Mouse (Mus musculus): ENCODE measurements around the gene Enpp3. TPM values are rescaled to one million over a fixed set of nuclear protein-coding genes. Genes with fewer than 3 reads are reported as not detected.
A peak's percentile ranks its signal among the peaks of the same experiment; 100 is the strongest.

Enpp3 gene
- polyA plus RNA-seq, 1 experiment: 5.0 TPM

DNA sequence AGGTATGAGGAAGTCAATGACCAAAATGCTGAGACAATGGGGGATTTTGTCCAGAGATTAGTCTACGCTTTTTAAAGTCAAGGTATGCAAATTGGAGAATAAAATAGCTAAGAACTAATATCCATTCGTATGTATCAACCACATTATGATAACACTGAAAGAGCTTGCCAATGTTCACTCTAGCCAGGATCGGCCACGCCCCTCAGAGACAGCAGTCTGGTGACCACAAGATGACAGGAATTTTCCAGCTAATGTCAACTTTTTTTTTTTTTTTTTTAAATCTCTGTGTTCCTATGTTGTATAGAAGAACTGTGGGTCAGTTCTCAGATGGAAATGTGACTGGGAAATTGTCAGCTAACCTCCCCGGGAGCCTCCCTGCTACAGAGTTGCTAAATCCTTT, 12.2 kb downstream of the Enpp3 start:
- Histone ChIP-seq H3K27ac (replicated peaks; ENCODE audit: low read depth, low read length) (no peak overlapping the region), H3K4me3 (ENCODE audit: insufficient read depth, low read depth, low read length) (no peak overlapping the region), H3K4me1 (ENCODE audit: control insufficient read depth, insufficient read depth, insufficient read length, low read length) (peaks cover 3% of the 10 kb centered on the region; the same call in 1 of the 2 replicates)

GRCm38 (mm10) chr10:24828136-24828535, 14.5 kb downstream of the Enpp3 start:
- no peak overlapping the region for H3K4me3 ChIP-seq (ENCODE audit: insufficient read depth, low read depth, low read length)
- H3K27ac ChIP-seq (replicated peaks; ENCODE audit: low read depth, low read length): no peak overlapping the region
- peaks cover 3% of the 10 kb centered on the region; the same call in 1 of the 2 replicates for H3K4me1 ChIP-seq (ENCODE audit: control insufficient read depth, insufficient read depth, insufficient read length, low read length)

DNA sequence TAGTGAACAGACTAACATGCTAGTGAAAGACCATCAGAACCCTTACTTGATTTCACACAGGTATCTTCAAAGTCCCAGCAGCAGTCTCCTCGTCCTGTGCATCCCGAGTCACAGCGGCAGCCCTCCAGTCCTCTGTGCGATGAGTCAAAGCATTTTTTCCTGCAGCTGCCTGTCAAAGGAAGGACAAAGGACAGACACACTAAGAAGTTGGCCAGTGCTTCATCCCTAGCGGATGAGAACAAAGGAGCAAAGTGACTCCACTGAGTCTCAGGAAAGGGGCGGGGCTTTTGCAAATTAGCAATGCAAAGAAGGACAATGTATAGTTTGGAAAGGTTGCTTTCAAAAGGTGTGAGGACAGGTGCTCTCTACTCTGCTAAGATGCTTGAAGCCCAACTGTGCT, 16.5 kb downstream of the Enpp3 start:
- Histone ChIP-seq H3K27ac (replicated peaks; ENCODE audit: low read depth, low read length) (no peak overlapping the region), H3K4me3 (ENCODE audit: insufficient read depth, low read depth, low read length) (no peak overlapping the region), H3K4me1 (ENCODE audit: control insufficient read depth, insufficient read depth, insufficient read length, low read length) (peaks cover 3% of the 10 kb centered on the region; the same call in 1 of the 2 replicates)

- no peak overlapping the region for H3K4me3 ChIP-seq (ENCODE audit: insufficient read depth, low read depth, low read length)
- peaks cover 3% of the 10 kb centered on the region; the same call in 1 of the 2 replicates for H3K4me1 ChIP-seq (ENCODE audit: control insufficient read depth, insufficient read depth, insufficient read length, low read length)
- H3K27ac ChIP-seq (replicated peaks; ENCODE audit: low read depth, low read length): no peak overlapping the region
Observed at GRCm38 (mm10) chr10:24825456-24826081, 17.1 kb downstream of the Enpp3 start.

DNA sequence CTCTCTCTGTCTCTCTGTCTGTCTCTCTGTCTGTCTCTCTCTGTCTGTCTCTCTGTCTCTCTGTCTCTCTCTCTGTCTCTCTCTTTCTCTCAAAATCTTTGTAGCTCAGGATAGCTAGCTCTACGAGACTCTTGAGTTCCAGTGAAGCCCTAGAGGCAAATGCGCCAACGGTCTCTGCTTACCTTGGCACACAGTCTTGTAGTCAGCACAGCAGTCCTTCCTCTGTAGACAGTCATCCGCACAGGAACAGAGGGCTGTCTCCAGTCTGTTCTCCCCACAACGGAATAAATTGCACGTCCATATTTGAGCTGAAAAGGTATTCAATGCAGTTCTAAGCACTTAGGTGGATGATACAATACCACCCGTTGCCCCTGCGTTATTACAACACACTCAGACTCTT, 18.0 kb downstream of the Enpp3 start:
- Histone ChIP-seq H3K4me1 (ENCODE audit: control insufficient read depth, insufficient read depth, insufficient read length, low read length) (peaks cover 3% of the 10 kb centered on the region; the same call in 1 of the 2 replicates), H3K4me3 (ENCODE audit: insufficient read depth, low read depth, low read length) (no peak overlapping the region), H3K27ac (replicated peaks; ENCODE audit: low read depth, low read length) (no peak overlapping the region)

DNA sequence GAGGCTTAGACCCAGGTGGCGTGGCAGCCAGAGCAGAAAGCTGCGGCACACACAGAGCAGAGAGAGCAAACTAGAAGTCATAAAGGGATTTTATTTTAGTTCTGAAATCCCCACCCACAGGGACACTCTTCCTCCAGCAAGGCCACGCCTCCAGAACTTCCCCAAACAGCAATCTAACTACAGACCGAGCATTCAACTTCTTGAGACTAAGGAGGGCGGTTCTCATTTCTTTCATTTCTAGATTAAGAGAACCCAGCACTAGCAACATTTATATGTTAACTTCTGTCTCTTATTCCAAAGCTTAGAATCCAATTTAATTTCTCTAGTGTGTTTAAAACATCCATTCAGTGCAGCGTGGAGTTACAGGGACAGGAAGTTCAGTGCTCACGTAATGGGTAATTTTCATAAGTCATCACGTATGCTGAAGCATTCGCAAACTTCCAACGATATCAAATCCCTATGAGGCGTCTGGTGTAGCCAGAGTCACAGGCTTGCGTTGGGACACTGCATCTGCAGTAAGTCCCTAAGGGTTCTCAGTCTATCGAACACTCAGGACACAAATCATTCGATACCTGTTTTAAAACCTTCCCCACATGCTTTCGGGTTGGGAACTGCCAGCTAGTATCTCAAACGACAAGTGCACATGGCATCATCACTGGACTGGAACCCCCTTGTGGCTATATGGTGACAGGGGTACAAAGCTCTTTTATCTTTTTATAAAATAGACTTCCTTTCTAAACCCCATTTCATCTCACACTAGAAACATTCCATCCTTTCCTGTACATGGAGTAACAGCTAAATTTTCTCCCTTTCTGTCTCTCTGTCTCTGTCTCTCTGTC, 18.7 kb downstream of the Enpp3 start:
- H3K4me3 ChIP-seq (ENCODE audit: insufficient read depth, low read depth, low read length): peak overlapping the region; percentile 43

DNA sequence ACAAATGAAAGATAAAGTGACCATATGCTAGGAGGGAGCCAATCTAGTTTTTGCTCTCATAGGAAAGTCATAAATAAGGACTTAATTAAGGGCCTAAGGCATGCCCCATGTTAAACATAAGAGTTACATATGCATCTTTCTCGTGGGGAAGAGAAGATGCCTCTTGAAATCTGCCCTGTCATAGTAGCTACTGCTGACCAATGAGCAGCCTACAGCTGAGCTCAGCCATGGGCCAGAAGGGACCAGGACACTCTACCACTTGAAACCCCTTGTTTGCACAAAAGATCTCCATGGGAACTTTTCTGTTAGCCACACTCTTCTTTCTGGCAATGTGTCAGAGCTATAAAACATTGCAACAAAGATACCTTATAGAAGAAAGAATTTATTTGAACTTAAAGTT, 19.4 kb downstream of the Enpp3 start:
- H3K4me3 ChIP-seq (ENCODE audit: insufficient read depth, low read depth, low read length): peak overlapping the region; percentile 43; the same call in 1 of the 2 replicates
- peaks cover 3% of the 10 kb centered on the region; the same call in 1 of the 2 replicates for H3K4me1 ChIP-seq (ENCODE audit: control insufficient read depth, insufficient read depth, insufficient read length, low read length)
- no peak overlapping the region; the same call in 1 of the 2 replicates for H3K27ac ChIP-seq (replicated peaks; ENCODE audit: low read depth, low read length)

More for the DNA sequence above, 18.7 kb downstream of the Enpp3 start:
- Histone ChIP-seq H3K4me1 (ENCODE audit: control insufficient read depth, insufficient read depth, insufficient read length, low read length) (peaks cover 3% of the 10 kb centered on the region; the same call in 1 of the 2 replicates), H3K27ac (replicated peaks; ENCODE audit: low read depth, low read length) (peak overlapping the region; percentile 39)

- no peak overlapping the region for H3K27ac ChIP-seq (replicated peaks; ENCODE audit: low read depth, low read length)
Observed at GRCm38 (mm10) chr10:24822842-24823241, 19.8 kb downstream of the Enpp3 start.

GRCm38 (mm10) chr10:24821990-24822676, 20.5 kb downstream of the Enpp3 start:
- no peak overlapping the region for H3K27ac ChIP-seq (replicated peaks; ENCODE audit: low read depth, low read length)
- peaks cover 3% of the 10 kb centered on the region; the same call in 1 of the 2 replicates for H3K4me1 ChIP-seq (ENCODE audit: control insufficient read depth, insufficient read depth, insufficient read length, low read length)
- no peak overlapping the region for H3K4me3 ChIP-seq (ENCODE audit: insufficient read depth, low read depth, low read length)

More at GRCm38 (mm10) chr10:24822842-24823241, 19.8 kb downstream of the Enpp3 start:
- H3K4me3 ChIP-seq (ENCODE audit: insufficient read depth, low read depth, low read length): no peak overlapping the region
- H3K4me1 ChIP-seq (ENCODE audit: control insufficient read depth, insufficient read depth, insufficient read length, low read length): peaks cover 3% of the 10 kb centered on the region; the same call in 1 of the 2 replicates

GRCm38 (mm10) chr10:24819526-24819925, 23.1 kb downstream of the Enpp3 start:
- Histone ChIP-seq H3K4me1 (ENCODE audit: control insufficient read depth, insufficient read depth, insufficient read length, low read length) (peaks cover 3% of the 10 kb centered on the region; the same call in 1 of the 2 replicates), H3K4me3 (ENCODE audit: insufficient read depth, low read depth, low read length) (no peak overlapping the region), H3K27ac (replicated peaks; ENCODE audit: low read depth, low read length) (no peak overlapping the region)

GRCm38 (mm10) chr10:24810639-24811038, 32.0 kb downstream of the Enpp3 start:
- Histone ChIP-seq H3K27ac (replicated peaks; ENCODE audit: low read depth, low read length) (peak overlapping the region; percentile 88), H3K4me3 (ENCODE audit: insufficient read depth, low read depth, low read length) (peak overlapping the region; percentile 8), H3K4me1 (ENCODE audit: control insufficient read depth, insufficient read depth, insufficient read length, low read length) (peaks cover 2% of the 10 kb centered on the region; the same call in 1 of the 2 replicates)

DNA sequence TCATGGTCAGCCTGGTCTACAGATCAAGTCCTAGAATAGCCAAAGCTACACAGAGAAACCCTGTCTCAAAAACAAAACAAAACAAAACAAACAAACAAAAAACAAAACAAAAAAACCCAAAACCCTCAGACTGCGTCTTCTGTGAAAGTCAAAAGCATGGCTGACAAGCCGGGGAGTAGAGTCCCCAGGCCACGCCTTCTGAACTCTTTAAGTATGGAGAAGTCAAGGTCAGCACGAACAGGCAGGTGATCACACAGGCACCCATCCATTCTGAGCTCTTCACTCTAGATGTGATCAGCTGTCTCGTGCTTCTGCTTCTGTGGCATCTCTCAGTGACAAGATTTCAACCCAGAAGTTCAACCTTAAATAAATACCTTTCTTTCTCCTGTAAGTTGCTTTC, 35.9 kb downstream of the Enpp3 start:
- Histone ChIP-seq H3K4me1 (ENCODE audit: control insufficient read depth, insufficient read depth, insufficient read length, low read length) (peaks cover 2% of the 10 kb centered on the region; the same call in 1 of the 2 replicates), H3K27ac (replicated peaks; ENCODE audit: low read depth, low read length) (no peak overlapping the region)

GRCm38 (mm10) chr10:24805876-24806275, 36.7 kb downstream of the Enpp3 start:
- Histone ChIP-seq H3K27ac (replicated peaks; ENCODE audit: low read depth, low read length) (no peak overlapping the region), H3K4me1 (ENCODE audit: control insufficient read depth, insufficient read depth, insufficient read length, low read length) (peaks cover 2% of the 10 kb centered on the region; the same call in 1 of the 2 replicates)

More for the DNA sequence above, 35.9 kb downstream of the Enpp3 start:
- H3K4me3 ChIP-seq (ENCODE audit: insufficient read depth, low read depth, low read length): no peak overlapping the region

DNA sequence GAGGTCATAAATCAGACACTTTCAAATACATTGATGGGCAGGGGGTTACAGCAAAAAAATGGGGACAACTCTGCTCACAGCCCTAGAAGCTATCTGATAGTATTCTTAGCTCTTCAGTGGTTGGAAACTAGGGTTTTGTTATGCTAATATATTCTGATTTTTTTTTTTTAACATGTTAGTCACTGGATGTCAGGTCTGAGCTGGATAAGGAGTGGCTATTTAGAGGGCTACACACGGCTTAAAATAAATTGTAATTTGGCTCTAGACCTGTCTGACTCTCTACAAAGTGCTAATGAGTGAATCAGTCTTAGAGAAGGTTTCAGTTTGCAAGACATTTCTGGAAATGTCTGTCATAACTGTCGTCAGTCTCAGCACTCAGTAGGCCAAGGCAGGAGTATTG, 37.5 kb downstream of the Enpp3 start:
- no peak overlapping the region for H3K27ac ChIP-seq (replicated peaks; ENCODE audit: low read depth, low read length)
- no peak overlapping the region for H3K4me3 ChIP-seq (ENCODE audit: insufficient read depth, low read depth, low read length)
- peaks cover 2% of the 10 kb centered on the region; the same call in 1 of the 2 replicates for H3K4me1 ChIP-seq (ENCODE audit: control insufficient read depth, insufficient read depth, insufficient read length, low read length)

More at GRCm38 (mm10) chr10:24805876-24806275, 36.7 kb downstream of the Enpp3 start:
- no peak overlapping the region for H3K4me3 ChIP-seq (ENCODE audit: insufficient read depth, low read depth, low read length)
